Mouse (Mus musculus) thymus, postnatal 0 days (tissue): ENCODE results near the gene Defa23. TPM values are rescaled to one million over a fixed set of nuclear protein-coding genes. Genes with fewer than 3 reads are reported as not detected.
"Not testable (repeated sequence)": the region's sequence is repeated elsewhere in the genome, so short reads cannot be mapped to it uniquely, and the experiment has no call there.

ENCODE experiments used
- DNase-seq: peaks from one replicate; pipeline ENCODE4 v3.0.0-alpha.2; 2015; ENCODE audit warnings: low spot score
- polyA plus RNA-seq: library from polyadenylated mRNA; unstranded; fragments of >200 nt; fragmentation: Nextera tagmentation; extraction: Ambion mirVana; gene quantifications from 2 replicates; pipeline ENCODE4 v1.2.1, GENCODE M21; 2015

Defa23 gene
- not detected in 2 replicates for polyA plus RNA-seq

DNA sequence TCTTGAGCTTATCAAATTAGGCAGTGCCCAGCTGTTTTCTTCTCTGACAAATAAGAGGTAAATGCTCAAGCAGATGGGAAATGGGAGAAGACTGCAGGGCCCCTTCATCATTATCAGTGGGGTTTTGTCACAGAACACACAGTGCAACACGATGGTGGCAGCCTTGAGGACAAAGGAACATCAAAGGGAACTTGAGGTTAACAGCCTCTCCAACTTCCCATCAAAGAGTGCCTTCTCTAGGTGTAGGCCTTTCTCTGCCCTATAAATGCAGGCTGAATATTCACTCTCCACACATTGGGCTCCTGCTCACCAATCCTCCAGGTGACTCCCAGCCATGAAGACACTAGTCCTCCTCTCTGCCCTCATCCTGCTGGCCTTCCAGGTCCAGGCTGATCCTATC is at the start of gene Defa23:
Gene Defa23 (plus strand): TSS at position 301 of the 400 bp plus-strand sequence.
- not testable (repeated sequence) for DNase-seq

DNA sequence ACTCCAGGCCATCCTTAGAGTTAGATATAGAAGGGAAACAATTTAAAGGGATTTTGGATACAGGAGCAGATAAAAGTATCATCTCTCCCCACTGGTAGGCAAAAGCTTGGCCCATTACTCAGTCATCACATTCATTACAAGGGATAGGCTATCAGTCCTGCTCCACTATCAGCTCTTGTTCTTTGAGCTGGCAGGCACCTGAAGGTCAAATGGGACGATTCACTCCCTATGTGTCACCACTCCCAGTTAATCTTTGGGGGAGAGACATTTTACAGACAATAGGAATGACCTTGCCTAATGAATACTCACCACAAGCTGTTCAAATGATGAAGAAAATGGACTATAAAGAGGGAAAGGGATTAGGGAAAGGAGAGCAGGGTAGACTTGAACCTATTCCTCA is 48.0 kb upstream of the Defa23 start:
- DNase-seq: no peak

DNA sequence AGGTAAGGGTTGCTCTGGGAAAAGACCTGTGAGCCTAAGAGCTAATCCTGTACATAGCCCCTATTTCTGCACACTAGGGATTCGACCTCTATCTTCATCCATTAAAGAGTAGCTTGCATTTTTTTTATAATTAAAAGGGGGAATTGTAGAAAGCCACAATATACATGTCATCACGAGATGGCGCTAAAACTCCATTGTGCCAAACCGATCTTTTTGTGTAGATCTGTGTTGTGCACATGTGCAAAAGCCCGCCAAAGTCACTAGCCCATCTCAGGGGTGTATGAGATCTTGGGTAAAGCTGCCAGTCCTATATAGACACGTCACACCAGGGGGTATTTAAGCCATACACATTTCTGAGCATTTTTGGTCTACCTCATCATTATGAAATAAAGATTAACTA is 46.3 kb upstream of the Defa23 start:
- not testable (repeated sequence) for DNase-seq

DNA sequence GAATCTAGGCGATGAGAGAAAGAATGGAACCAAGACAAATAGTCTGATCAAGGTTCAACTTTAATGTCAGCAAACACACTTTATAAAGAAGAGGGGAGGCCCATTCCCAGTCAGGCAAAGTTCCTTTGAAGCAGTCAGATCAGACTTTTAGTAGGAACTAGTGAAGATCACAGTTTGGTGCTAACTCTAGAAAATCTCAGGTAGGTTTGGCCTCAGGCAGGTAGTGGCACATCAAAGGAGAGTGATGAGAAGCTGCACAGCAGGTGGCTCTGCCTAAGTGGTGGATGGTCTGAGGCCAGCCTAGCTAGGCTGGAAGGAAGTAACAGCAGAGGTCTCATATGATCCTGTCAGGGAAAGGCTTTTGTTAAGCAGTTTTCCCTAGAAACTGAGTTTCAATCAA is 44.3 kb upstream of the Defa23 start:
- not testable (repeated sequence) for DNase-seq

DNA sequence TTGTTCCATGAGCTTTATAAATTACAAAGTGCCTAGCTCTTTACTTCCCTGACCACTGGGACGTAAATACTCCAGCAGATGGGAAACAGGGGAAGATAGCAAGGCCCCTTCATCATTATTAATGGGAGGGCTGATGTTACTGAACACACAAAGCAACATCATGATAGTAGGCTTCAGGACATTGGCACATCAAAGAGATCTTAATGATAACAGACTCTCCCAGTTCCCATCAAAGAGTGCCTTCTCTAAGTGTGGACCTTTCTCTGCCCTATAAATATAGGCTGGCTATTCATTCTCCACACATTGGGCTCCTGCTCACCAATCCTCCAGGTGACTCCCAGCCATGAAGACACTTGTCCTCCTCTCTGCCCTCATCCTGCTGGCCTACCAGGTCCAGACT is 29.6 kb upstream of the Defa23 start, which contains the start of gene Defa21:
Gene Defa21 (plus strand): TSS at position 301 of the 400 bp plus-strand sequence.
- not testable (repeated sequence) for DNase-seq

DNA sequence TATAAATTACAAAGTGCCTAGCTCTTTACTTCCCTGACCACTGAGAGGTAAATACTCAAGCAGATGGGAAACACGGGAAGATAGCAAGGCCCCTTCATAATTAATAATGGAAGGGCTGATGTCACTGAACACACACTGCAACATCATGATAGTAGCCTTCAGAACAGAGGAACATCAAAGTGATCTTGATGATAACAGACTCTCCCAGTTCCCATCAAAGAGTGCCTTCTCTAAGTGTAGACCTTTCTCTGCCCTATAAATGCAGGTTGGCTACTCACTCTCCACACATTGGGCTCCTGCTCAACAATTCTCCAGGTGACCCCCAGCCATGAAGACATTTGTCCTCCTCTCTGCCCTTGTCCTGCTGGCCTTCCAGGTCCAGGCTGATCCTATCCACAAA is 9.9 kb downstream of the Defa23 start, which contains the start of gene Defa35:
Gene Defa35 (plus strand): TSS at position 301 of the 400 bp plus-strand sequence.
- not testable (repeated sequence) for DNase-seq

DNA sequence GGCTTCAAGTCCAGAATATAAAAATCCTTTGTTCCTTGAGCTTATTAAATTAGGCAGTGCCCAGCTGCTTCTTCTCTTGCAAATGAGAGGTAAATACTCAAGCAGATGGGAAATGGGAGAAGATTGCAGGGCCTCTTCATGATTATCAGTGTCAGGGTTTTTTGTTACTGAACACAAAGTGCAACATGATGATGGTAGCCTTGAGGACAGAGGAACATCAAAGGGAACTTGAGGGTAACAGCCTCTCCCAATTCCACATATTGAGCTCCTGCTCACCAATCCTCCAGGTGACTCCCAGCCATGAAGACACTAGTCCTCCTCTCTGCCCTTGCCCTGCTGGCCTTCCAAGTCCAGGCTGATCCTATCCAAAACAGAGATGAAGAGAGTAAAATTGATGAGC is 29.3 kb downstream of the Defa23 start, which contains the start of gene Defa25:
Gene Defa25 (plus strand): TSS at position 301 of the 400 bp plus-strand sequence.
- DNase-seq: not testable (repeated sequence)

DNA sequence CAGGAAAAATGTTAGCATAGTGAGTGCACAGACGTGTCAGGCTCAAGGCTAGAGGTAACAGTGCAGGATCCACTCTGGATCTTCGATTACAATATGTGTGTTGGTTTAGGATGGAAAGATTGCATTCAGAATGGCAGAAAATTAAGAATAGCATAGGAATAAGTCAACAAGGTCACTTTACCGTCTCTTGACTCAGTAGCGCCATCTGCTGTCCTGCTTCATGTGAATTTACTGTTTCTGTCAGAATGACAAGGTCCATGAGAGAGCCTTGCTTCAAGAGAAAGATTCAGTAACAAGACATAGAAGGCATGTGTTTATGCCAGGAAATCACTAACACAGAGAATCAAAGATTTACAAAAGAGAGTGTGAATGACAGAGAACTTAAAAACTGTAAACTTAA is 38.3 kb downstream of the Defa23 start:
- no peak for DNase-seq

DNA sequence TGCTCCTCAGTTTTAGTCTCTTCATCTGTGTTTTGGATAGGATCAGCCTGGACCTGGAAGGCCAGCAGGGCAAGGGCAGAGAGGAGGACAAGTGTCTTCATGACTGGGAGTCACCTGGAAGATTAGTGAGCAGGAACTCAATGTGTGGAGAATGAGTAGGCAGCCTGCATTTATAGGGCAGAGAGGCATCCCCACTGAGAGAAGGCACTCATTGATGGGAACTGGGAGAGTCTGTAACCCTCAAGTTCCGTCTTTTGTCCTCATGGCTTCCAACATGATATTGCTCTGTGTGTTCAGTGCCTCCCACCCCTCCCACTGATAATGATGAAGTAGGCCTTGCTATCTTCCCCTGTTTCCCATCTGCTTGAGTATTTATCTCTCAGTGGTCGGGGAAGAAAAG is 41.1 kb downstream of the Defa23 start, which contains the start of gene Gm14851:
Gene Gm14851 (minus strand): TSS at position 101 of the 400 bp plus-strand sequence.
- not testable (repeated sequence) for DNase-seq

Other genes with a start within 250 kb of the Defa23 start
- not detected in 2 replicates for gene Defb33, start 162.4 kb upstream of the Defa23 start, polyA plus RNA-seq
- gene Gm15056, start 152.4 kb upstream of the Defa23 start, polyA plus RNA-seq: 0.55 and 0.82 TPM in 2 replicates
- not detected in 2 replicates for gene Gm6040, start 133.0 kb upstream of the Defa23 start, polyA plus RNA-seq
- not detected in 2 replicates for gene AY761185, start 110.3 kb upstream of the Defa23 start, polyA plus RNA-seq
- gene Defa21, start 29.5 kb upstream of the Defa23 start, polyA plus RNA-seq: 1.2 and 1.4 TPM in 2 replicates
- gene Defa35, start 10.0 kb downstream of the Defa23 start, polyA plus RNA-seq: not detected in 2 replicates
- not detected in 2 replicates for gene Defa25, start 29.4 kb downstream of the Defa23 start, polyA plus RNA-seq
- gene Gm14851, start 41.0 kb downstream of the Defa23 start, polyA plus RNA-seq: 0.77 TPM in 1 of 2 replicates, not detected in the other
- gene Defa30, start 79.6 kb downstream of the Defa23 start, polyA plus RNA-seq: not detected in 2 replicates
- not detected in 2 replicates for gene Defa22, start 107.2 kb downstream of the Defa23 start, polyA plus RNA-seq
- gene Defa31, start 136.6 kb downstream of the Defa23 start, polyA plus RNA-seq: 0.74 TPM in 1 of 2 replicates, not detected in the other
- gene Gm15293, start 146.5 kb downstream of the Defa23 start, polyA plus RNA-seq: not detected in 2 replicates
- gene Gm15292, start 194.7 kb downstream of the Defa23 start, polyA plus RNA-seq: not detected in 2 replicates